Mouse (Mus musculus): ENCODE data around the gene Trim58. TPM values are rescaled to one million over a fixed set of nuclear protein-coding genes. Genes with fewer than 3 reads are reported as not detected.

Gene Trim58
- total RNA-seq, 2 experiments from 2014 or later: 0.26 TPM; not detected in 1

- DNase-seq: no peak
- intact Hi-C loops (cut with DNase I): no loop called here
Observed at GRCm38 (mm10) chr11:58641638-58642358, 1.5 kb downstream of the Trim58 start.

DNA sequence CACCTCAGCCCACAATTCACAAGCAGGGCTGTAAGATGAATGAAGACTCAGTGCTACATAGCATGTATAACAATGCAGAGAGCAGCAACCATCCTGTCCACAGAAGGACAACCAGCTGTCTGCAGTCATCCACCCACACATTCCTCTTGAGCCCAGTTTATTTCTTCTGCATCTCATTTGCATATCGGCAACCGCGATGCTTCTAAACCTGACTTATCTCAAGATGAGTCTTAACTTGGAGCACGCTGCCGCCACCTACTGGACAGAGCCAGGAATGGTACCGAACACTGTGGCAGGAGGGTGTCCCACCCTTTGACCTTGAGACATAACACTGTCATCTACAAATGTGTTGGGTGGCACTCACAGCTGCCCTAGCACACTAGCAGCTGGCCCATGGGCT is 3.1 kb downstream of the Trim58 start:
- intact Hi-C loops (cut with DNase I): no loop called here
- DNase-seq: peak; percentile 23

- intact Hi-C loops (cut with DNase I): no loop called here
- DNase-seq: no peak
Observed at GRCm38 (mm10) chr11:58655151-58655550, 14.9 kb downstream of the Trim58 start.

DNA sequence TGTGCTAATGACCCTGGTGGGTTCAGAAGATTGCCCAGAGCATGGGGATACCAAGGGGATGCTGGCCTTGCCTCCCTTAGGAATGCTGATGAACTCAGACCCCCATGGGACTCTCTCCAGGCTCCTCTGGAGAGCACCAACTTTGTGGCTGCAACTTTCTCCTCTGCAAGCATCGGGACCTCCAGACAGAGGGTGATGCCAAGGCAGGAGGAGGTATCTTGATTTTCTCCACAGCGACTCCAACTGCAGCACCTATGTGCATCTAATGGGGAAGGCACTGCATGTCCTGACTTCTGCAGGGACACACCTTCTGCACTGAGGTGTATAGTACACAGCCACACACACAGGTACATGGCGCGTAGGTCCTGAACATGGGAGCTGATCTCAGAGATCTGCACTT is 18.3 kb downstream of the Trim58 start, which contains the start of gene Olfr322:
Olfr322 (plus strand) TSS at position 187 of the 400 bp plus-strand sequence.
- intact Hi-C loops (cut with DNase I): no loop called here
- DNase-seq: no peak

- no peak for DNase-seq
- intact Hi-C loops (cut with DNase I): no loop called here
Observed at GRCm38 (mm10) chr11:58669252-58669651, 29.0 kb downstream of the Trim58 start.

- no peak for DNase-seq
- intact Hi-C loops (cut with DNase I): no loop called here
Observed at GRCm38 (mm10) chr11:58671825-58672224, 31.6 kb downstream of the Trim58 start.

GRCm38 (mm10) chr11:58680799-58681198 is 40.5 kb downstream of the Trim58 start, which contains the start of gene Olfr320:
Gene Olfr320, plus strand, starts transcription at chr11:58681099.
- intact Hi-C loops (cut with DNase I): no loop called here
- no peak for DNase-seq

DNA sequence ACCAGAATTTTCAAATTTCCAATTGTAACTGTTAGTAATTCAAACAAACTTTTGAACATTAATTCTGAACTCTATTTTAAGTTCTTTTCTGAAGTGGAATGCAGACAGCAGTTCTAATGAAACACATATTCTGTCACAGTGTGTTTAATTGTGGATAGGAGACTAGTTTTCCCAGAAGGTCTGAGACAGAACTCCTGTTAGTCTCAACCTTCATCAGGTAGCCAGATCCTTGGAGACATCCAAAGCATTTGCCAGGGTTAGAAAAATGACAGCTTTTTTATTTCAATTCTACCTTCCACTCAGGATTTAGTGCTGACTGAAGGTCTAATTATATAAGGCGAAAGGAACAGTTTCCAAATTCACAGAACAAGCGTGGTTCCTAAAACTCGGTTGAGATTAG is 58.6 kb downstream of the Trim58 start, which contains the start of gene Olfr319:
Olfr319 (plus strand) TSS at position 301 of the 400 bp plus-strand sequence.
- intact Hi-C loops (cut with DNase I): no loop called here
- DNase-seq: no peak

Other genes with a start within 250 kb of the Trim58 start
- not detected for gene 1810065E05Rik, start 219.4 kb upstream of the Trim58 start, total RNA-seq (2021)
- gene Gm12253, start 207.9 kb upstream of the Trim58 start, total RNA-seq (2021): not detected
- not detected for gene Lypd9, start 187.5 kb upstream of the Trim58 start, total RNA-seq (2021)
- not detected for gene Olfr30, start 178.2 kb upstream of the Trim58 start, total RNA-seq (2021)
- gene Olfr332, start 147.9 kb upstream of the Trim58 start, total RNA-seq (2021): not detected
- gene Olfr331, start 137.9 kb upstream of the Trim58 start, total RNA-seq (2021): not detected
- not detected for gene Olfr330, start 105.6 kb upstream of the Trim58 start, total RNA-seq (2021)
- gene Olfr329-ps, start 94.0 kb upstream of the Trim58 start, total RNA-seq (2021): not detected
- under 1 TPM; 0.12 to 0.34 TPM for gene Olfr328, start 84.8 kb upstream of the Trim58 start, total RNA-seq (2021)
- not detected for gene Olfr224, start 69.9 kb upstream of the Trim58 start, total RNA-seq (2021)
- gene Olfr325, start 62.7 kb upstream of the Trim58 start, total RNA-seq (2021): not detected
- not detected for gene Olfr324, start 45.4 kb upstream of the Trim58 start, total RNA-seq (2021)
- not detected for gene 2210407C18Rik, start 24.4 kb upstream of the Trim58 start, total RNA-seq (2021)
- not detected for gene Olfr323, start 10.0 kb upstream of the Trim58 start, total RNA-seq (2021)
- not detected for gene Olfr322, start 18.3 kb downstream of the Trim58 start, total RNA-seq (2021)
- not detected for gene Olfr320, start 40.6 kb downstream of the Trim58 start, total RNA-seq (2021)
- not detected for gene Olfr319, start 58.7 kb downstream of the Trim58 start, total RNA-seq (2021)
- gene Olfr318, start 83.5 kb downstream of the Trim58 start, total RNA-seq (2021): not detected
- gene Olfr317, start 98.7 kb downstream of the Trim58 start, total RNA-seq (2021): under 1 TPM in 1 of 2 experiments, not detected in 1; 0.30 TPM
- not detected for gene Olfr316, start 112.3 kb downstream of the Trim58 start, total RNA-seq (2021)
- not detected for gene Olfr315, start 132.7 kb downstream of the Trim58 start, total RNA-seq (2021)
- gene Olfr314, start 142.5 kb downstream of the Trim58 start, total RNA-seq (2021): not detected
- 1 to 10 TPM; 1.6 to 1.8 TPM for gene Fam183b, start 161.5 kb downstream of the Trim58 start, total RNA-seq (2021)
- gene Olfr313, start 174.5 kb downstream of the Trim58 start, total RNA-seq (2021): not detected
- not detected for gene Olfr312, start 188.8 kb downstream of the Trim58 start, total RNA-seq (2021)
- not detected for gene Olfr311, start 198.8 kb downstream of the Trim58 start, total RNA-seq (2021)
- gene Gm12258, start 206.7 kb downstream of the Trim58 start, total RNA-seq (2021): 10 to 100 TPM; 18.4 TPM
- gene 2810021J22Rik, start 226.8 kb downstream of the Trim58 start, total RNA-seq (2021): 10 to 100 TPM; 14.5 to 14.6 TPM